In the genomic region with DNA sequence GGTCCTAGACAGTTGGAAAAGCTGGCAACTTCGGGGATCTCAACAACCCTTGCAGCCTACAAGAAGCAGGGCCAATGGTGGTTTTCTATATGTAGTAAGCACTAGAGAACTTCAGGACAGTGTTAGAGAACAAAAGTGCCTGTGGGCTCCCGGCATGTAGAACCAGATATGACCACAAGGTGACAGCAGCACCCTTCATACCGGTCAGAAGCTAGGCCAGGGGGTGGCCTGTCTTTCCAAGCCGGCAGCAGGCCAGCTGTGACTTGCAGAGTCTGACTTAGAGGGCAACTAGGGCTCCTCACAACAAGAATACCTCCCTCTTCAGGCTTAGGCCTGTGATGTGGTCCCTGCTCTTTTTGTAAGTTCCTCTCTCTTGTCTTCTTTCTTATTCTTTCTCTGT, we compare ENCODE assay signal across 1 mouse cellular context.
TF ChIP-seq lines count a peak whose summit lies in the region.

No protein-coding gene starts in this region.

TF ChIP-seq in CH12.LX, 34 proteins besides CTCF, POLR2A, EP300 and RAD21 (continued from another document):
- TF ChIP-seq ZMIZ1 (IDR thresholded peaks at IDR 0.05; ENCODE audit: low read depth, low read length) (no peak), JUN (IDR thresholded peaks at IDR 0.05; ENCODE audit: insufficient read depth, low read depth, low read length) (no peak), MXI1 (IDR thresholded peaks at IDR 0.05; ENCODE audit: low read depth, low read length) (no peak), ZC3H11A (IDR thresholded peaks at IDR 0.05; ENCODE audit: low read depth, low read length) (peak; percentile 77), GABPA (IDR thresholded peaks at IDR 0.05; ENCODE audit: insufficient replicate concordance, low read depth, low read length) (no peak), IRF4 (IDR thresholded peaks at IDR 0.05; ENCODE audit: low read depth, low read length) (peak; percentile 25; the same call in 1 of the 2 replicates), NELFE (IDR thresholded peaks at IDR 0.05; ENCODE audit: low read depth, low read length) (peak; percentile 61; the same call in 1 of the 2 replicates), HCFC1 (IDR thresholded peaks at IDR 0.05; ENCODE audit: low read depth, low read length) (0 out of 2 replicates have a peak, but pooled peaks have one; percentile 14), ELF1 (IDR thresholded peaks at IDR 0.05; ENCODE audit: low read depth, low read length) (no peak), ZKSCAN1 (IDR thresholded peaks at IDR 0.05; ENCODE audit: borderline replicate concordance, low read depth, low read length) (no peak)
TF ChIP-seq in CH12.LX: peak in this region for 7.
